Mouse (Mus musculus) olfactory bulb, adult 2 months (tissue): Measurements from ENCODE around the gene Rab5b. TPM values are rescaled to one million over a fixed set of nuclear protein-coding genes. Genes with fewer than 3 reads are reported as not detected.

Source experiments
- H3K27ac ChIP-seq: fragments of 200-500 bp; 2 replicates; pipeline ENCODE4 v1.5.1; 2012; ENCODE audit warnings: low read depth, low read length; ENCODE audit not compliant: insufficient read depth
- H3K4me1 ChIP-seq: fragments of 200-500 bp; 2 replicates; pipeline ENCODE4 v1.6.1; 2012; ENCODE audit warnings: low read length; ENCODE audit not compliant: control insufficient read depth, insufficient read depth
- H3K4me3 ChIP-seq: fragments of 200-500 bp; 2 replicates; pipeline ENCODE4 v1.5.1; 2012; ENCODE audit warnings: mild to moderate bottlenecking, low read depth, low read length, moderate library complexity; ENCODE audit not compliant: insufficient read depth
- CTCF ChIP-seq: fragments of 200-500 bp; IDR thresholded peaks from 2 replicates; pipeline ENCODE4 v1.5.1; 2012; ENCODE audit warnings: low read depth, mild to moderate bottlenecking, low read length, moderate library complexity; ENCODE audit not compliant: insufficient read depth
- POLR2A ChIP-seq: fragments of 200-500 bp; IDR thresholded peaks from 2 replicates; pipeline ENCODE4 v1.6.1; 2012; ENCODE audit warnings: mild to moderate bottlenecking, low read depth, low read length, moderate library complexity; ENCODE audit not compliant: insufficient read depth
- WGBS: fragments of 180-500 bp; shearing (Covaris S2); methylation state at CpG from one replicate; pipeline ENCODE4 v1.1.7; 2018; 5-methylcytosine and 5-hydroxymethylcytosine counted together
- polyA plus RNA-seq: library from polyadenylated mRNA; stranded (reverse); fragments of >200 nt; gene quantifications from 2 replicates; pipeline ENCODE4 v1.2.4, GENCODE M21; 2012; ENCODE audit warnings: low replicate concordance; ENCODE audit not compliant: missing spikeins, insufficient read depth, insufficient read length

The Rab5b gene
- polyA plus RNA-seq, 1 experiment, result not detected

- 96% methylated on average over 2 of the region's 2 CpGs for WGBS
- TF ChIP-seq CTCF (no peak), POLR2A (no peak)
- H3K4me1 ChIP-seq, result no peaks in the 10 kb centered on the region
- H3K4me3 ChIP-seq, result no peak overlapping the region
- H3K27ac ChIP-seq, result no peak overlapping the region
These were observed 30.3 kb downstream of the Rab5b start for GRCm38 (mm10) chr10:128665806-128666205.

GRCm38 (mm10) chr10:128665307-128665706, 30.8 kb downstream of the Rab5b start:
- WGBS, result 76% methylated on average over 3 of the region's 3 CpGs
- no peak overlapping the region for H3K4me3 ChIP-seq
- no peaks in the 10 kb centered on the region for H3K4me1 ChIP-seq
- no peak overlapping the region for H3K27ac ChIP-seq
- no peak for TF ChIP-seq CTCF

- WGBS, result 81% methylated on average over 3 of the region's 3 CpGs
- Histone ChIP-seq H3K27ac (no peak overlapping the region), H3K4me1 (no peaks in the 10 kb centered on the region), H3K4me3 (no peak overlapping the region)
- no peak for TF ChIP-seq CTCF
- no peak for TF ChIP-seq POLR2A
These were observed 31.3 kb downstream of the Rab5b start for GRCm38 (mm10) chr10:128664808-128665207.

GRCm38 (mm10) chr10:128663441-128664220, 32.4 kb downstream of the Rab5b start:
- Histone ChIP-seq H3K4me3 (no peak overlapping the region), H3K4me1 (no peaks in the 10 kb centered on the region), H3K27ac (no peak overlapping the region)
- no peak for TF ChIP-seq CTCF
- TF ChIP-seq POLR2A, result no peak
- WGBS, result 75% methylated on average over 5 of the region's 5 CpGs

- Histone ChIP-seq H3K4me1 (no peaks in the 10 kb centered on the region), H3K4me3 (no peak overlapping the region), H3K27ac (no peak overlapping the region)
- TF ChIP-seq POLR2A (no peak), CTCF (no peak)
These were observed 33.6 kb downstream of the Rab5b start for GRCm38 (mm10) chr10:128662465-128662864.

GRCm38 (mm10) chr10:128659490-128659889, 36.6 kb downstream of the Rab5b start:
- Histone ChIP-seq H3K27ac (no peak overlapping the region), H3K4me1 (no peaks in the 10 kb centered on the region), H3K4me3 (no peak overlapping the region)
- TF ChIP-seq CTCF (no peak), POLR2A (no peak)
- 69% methylated on average over 9 of the region's 9 CpGs for WGBS

GRCm38 (mm10) chr10:128657844-128658243, 38.2 kb downstream of the Rab5b start:
- Histone ChIP-seq H3K4me3 (no peak overlapping the region), H3K27ac (no peak overlapping the region), H3K4me1 (no peaks in the 10 kb centered on the region)
- WGBS, result 66% methylated on average over 9 of the region's 9 CpGs
- TF ChIP-seq POLR2A (no peak), CTCF (no peak)

- TF ChIP-seq CTCF, result no peak
- no peak for TF ChIP-seq POLR2A
- 94% methylated on average over 1 of the region's 1 CpGs for WGBS
- Histone ChIP-seq H3K4me1 (no peaks in the 10 kb centered on the region), H3K4me3 (no peak overlapping the region), H3K27ac (no peak overlapping the region)
These were observed 39.3 kb downstream of the Rab5b start for GRCm38 (mm10) chr10:128656731-128657130.

- 96% methylated on average over 3 of the region's 3 CpGs for WGBS
- H3K27ac ChIP-seq, result no peak overlapping the region
- no peaks in the 10 kb centered on the region for H3K4me1 ChIP-seq
- H3K4me3 ChIP-seq, result no peak overlapping the region
- TF ChIP-seq CTCF (no peak), POLR2A (no peak)
These were observed 40.8 kb downstream of the Rab5b start for GRCm38 (mm10) chr10:128655254-128655653.

GRCm38 (mm10) chr10:128653866-128654265, 42.2 kb downstream of the Rab5b start:
- TF ChIP-seq POLR2A (no peak), CTCF (no peak)
- 65% methylated on average over 4 of the region's 4 CpGs for WGBS
- H3K27ac ChIP-seq, result no peak overlapping the region
- no peaks in the 10 kb centered on the region for H3K4me1 ChIP-seq
- H3K4me3 ChIP-seq, result no peak overlapping the region
